Mouse (Mus musculus) heart, adult 2 months (tissue): ENCODE results near the gene Spns2. TPM values are rescaled to one million over a fixed set of nuclear protein-coding genes. Genes with fewer than 3 reads are reported as not detected.

Experiments
- DNase-seq, 2 experiments: peaks; one replicate each; pipeline ENCODE4 v3.0.0; 2021
- H3K27ac ChIP-seq: fragments of 200-600 bp; 2 replicates; pipeline ENCODE4 v1.8.1; 2022
- H3K27me3 ChIP-seq: fragments of 200-500 bp; 2 replicates; pipeline ENCODE4 v1.6.1; 2012; ENCODE audit warnings: mild to moderate bottlenecking, low read length, inconsistent platforms, mixed read lengths; ENCODE audit not compliant: control insufficient read depth, insufficient read depth
- H3K36me3 ChIP-seq: fragments of 200-500 bp; 2 replicates; pipeline ENCODE4 v1.6.1; 2012; ENCODE audit warnings: low read length, inconsistent platforms; ENCODE audit not compliant: control insufficient read depth, insufficient read depth
- H3K4me1 ChIP-seq: fragments of 200-500 bp; 2 replicates; pipeline ENCODE4 v1.6.1; 2011; ENCODE audit warnings: low read length; ENCODE audit not compliant: control insufficient read depth, insufficient read depth
- H3K4me3 ChIP-seq: fragments of 200-600 bp; 2 replicates; pipeline ENCODE4 v1.8.1; 2022
- H3K79me2 ChIP-seq: fragments of 200-500 bp; replicated peaks from 2 replicates; pipeline ENCODE4 v1.6.1; 2012; ENCODE audit warnings: mild to moderate bottlenecking, inconsistent platforms, low read length, moderate library complexity, mixed read lengths; ENCODE audit not compliant: control insufficient read depth, insufficient read depth
- H3K9ac ChIP-seq: fragments of 200-500 bp; 2 replicates; pipeline ENCODE4 v1.6.1; 2012; ENCODE audit warnings: low read depth, mild to moderate bottlenecking, control low read depth, inconsistent platforms, low read length, mixed read lengths
- CTCF ChIP-seq: fragments of 200-600 bp; IDR thresholded peaks from 2 replicates; pipeline ENCODE4 v1.8.1; 2022; ENCODE audit warnings: antibody characterized with exemption, mild to moderate bottlenecking, moderate library complexity
- EP300 ChIP-seq: fragments of 200-500 bp; IDR thresholded peaks from 2 replicates; pipeline ENCODE4 v1.6.1; 2011; ENCODE audit warnings: low read depth, low read length, control low read depth; ENCODE audit not compliant: insufficient read depth
- POLR2A ChIP-seq: fragments of 200-500 bp; IDR thresholded peaks from 2 replicates; pipeline ENCODE4 v1.6.1; 2011; ENCODE audit warnings: mild to moderate bottlenecking, low read depth, low read length, control low read depth; ENCODE audit not compliant: insufficient read depth
- WGBS: fragments of 180-500 bp; shearing (Covaris S2); methylation state at CpG from one replicate; pipeline ENCODE4 v1.1.7; 2018; 5-methylcytosine and 5-hydroxymethylcytosine counted together
- intact Hi-C: fragments of 180-260 bp; cut with DNase I; formaldehyde crosslinking; loops from one replicate; pipeline ENCODE4 v1.15.1; 2025
- polyA plus RNA-seq: library from polyadenylated mRNA; depleted of rRNA; stranded (reverse); fragments of >200 nt; gene quantifications from 2 replicates; pipeline ENCODE4 v1.2.3, GENCODE M21; 2012
- total RNA-seq, 2 experiments: library from RNA; stranded (reverse); gene quantifications; 2 replicates each; pipeline ENCODE4 v1.2.3; 2021

The Spns2 gene
- total and polyA plus RNA-seq, 3 experiments = 6.1 to 13.8 (median 7.9) TPM

DNA sequence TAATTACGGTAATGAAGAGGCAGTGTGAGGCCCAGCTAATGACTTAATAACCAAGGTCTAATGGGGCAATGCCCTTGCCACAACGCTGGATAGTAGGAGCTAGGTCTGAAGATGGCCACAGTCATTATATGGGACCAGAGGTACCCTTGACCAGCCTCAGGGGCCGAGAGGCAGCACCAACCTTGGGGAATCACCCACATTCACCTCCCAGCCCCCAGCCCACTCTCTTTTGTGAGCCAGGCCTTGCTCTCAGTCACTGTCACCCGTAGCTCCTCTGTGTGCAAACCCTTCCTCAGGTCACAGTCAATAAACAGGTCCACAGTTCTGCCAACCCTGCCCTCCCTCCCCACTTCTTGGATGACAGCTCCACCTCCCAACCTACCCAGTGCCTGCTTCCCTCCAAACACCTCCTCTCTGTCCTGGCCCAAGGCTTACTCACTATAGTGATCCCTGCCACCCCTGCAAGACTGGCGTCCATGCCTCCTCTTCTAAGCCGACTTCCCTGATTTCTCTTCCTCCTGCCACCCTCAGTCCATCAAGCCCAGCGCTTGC lies 13.6 kb downstream of the Spns2 start:
- TF ChIP-seq POLR2A (no peak), EP300 (no peak), CTCF (no peak)
- Histone ChIP-seq H3K27me3 (no peaks in the 10 kb centered on the region), H3K4me3 (no peak overlapping the region), H3K27ac (peak overlapping the region; percentile 68), H3K36me3 (peaks cover 2% of the 10 kb centered on the region; the same call in 1 of the 2 replicates), H3K79me2 (no peaks in the 10 kb centered on the region), H3K4me1 (peaks cover 28% of the 10 kb centered on the region), H3K9ac (no peak overlapping the region)
- no peak for DNase-seq
- intact Hi-C loops = no loop called here
- WGBS = 86% methylated on average over 7 of the region's 7 CpGs

DNA sequence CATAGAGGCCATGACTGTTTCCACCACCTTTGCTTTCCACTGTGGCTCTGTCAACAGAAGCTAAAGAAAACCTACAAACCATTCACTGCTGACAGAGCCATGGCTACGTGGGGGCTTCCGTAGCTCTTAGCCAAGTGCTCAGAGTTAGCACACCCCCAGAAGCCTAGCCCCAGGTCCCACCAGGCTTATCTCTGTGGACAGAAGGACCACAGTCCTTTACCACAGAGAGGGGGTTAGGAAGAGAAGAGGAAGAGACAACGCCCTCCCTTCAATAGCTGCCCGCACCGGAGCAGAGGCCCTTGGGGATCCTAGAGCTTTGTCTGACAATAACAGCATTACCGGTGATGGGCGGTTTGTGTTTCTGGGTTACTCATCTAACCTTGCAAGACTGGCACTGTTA lies 14.3 kb downstream of the Spns2 start:
- Histone ChIP-seq H3K4me3 (no peak overlapping the region), H3K9ac (no peak overlapping the region), H3K4me1 (peaks cover 27% of the 10 kb centered on the region)

DNA sequence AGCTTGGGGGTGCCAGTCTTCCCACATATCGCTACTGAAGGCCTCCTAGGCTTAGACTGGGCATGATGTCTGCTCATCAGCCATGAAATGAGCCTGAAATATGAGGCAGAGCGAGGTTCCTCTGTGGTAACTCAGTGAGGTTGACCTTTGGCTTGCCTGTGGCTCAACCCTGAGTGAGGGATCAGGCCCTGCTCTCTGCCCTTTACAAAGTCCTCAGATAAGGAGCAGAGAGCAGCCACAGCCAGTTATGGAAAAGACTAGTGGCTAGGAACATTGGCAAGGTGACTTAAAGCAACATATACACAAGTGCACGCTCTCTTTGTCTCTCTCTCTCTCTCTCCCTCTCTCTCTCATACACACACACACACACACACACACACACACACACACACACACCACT lies 14.8 kb downstream of the Spns2 start:
- Histone ChIP-seq H3K27ac (peak overlapping the region; percentile 68), H3K36me3 (peaks cover 2% of the 10 kb centered on the region; the same call in 1 of the 2 replicates), H3K79me2 (no peaks in the 10 kb centered on the region), H3K4me1 (peaks cover 30% of the 10 kb centered on the region), H3K27me3 (no peaks in the 10 kb centered on the region), H3K9ac (no peak overlapping the region), H3K4me3 (no peak overlapping the region)
- TF ChIP-seq CTCF (no peak), EP300 (no peak), POLR2A (no peak)
- WGBS = 79% methylated on average over 3 of the region's 3 CpGs
- intact Hi-C loops = no loop called here
- no peak for DNase-seq

More for the DNA sequence above, 14.3 kb downstream of the Spns2 start:
- Histone ChIP-seq H3K27me3 (no peaks in the 10 kb centered on the region), H3K27ac (peak overlapping the region; percentile 68), H3K79me2 (no peaks in the 10 kb centered on the region), H3K36me3 (peaks cover 2% of the 10 kb centered on the region; the same call in 1 of the 2 replicates)
- peak in 1 of 2 experiments; percentile 56 for DNase-seq
- TF ChIP-seq EP300 (no peak), CTCF (no peak), POLR2A (no peak)
- 57% methylated on average over 7 of the region's 7 CpGs for WGBS
- intact Hi-C loops = no loop called here

DNA sequence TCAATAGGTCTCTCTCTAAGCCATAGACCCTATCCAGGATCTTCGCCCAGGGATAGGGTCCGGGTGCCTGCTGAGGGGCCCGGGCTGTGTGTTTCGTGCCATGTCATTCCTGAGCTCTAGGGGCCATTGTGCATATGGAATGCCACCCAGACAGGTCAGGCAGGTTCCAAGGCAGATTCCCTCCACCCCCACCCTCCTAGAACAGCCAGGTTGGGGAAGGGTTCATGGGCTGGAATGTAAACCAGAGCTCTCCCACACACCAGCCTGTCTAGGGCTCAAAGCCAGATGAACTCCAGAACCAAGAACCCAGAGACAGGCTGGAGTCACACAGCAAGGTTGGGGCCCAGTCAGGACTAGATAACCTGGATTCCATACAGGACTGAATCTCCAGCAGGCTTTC lies 16.2 kb downstream of the Spns2 start:
- Histone ChIP-seq H3K27me3 (no peaks in the 10 kb centered on the region), H3K4me3 (no peak overlapping the region), H3K36me3 (peaks cover 2% of the 10 kb centered on the region; the same call in 1 of the 2 replicates), H3K27ac (no peak overlapping the region), H3K4me1 (peaks cover 34% of the 10 kb centered on the region), H3K79me2 (no peaks in the 10 kb centered on the region), H3K9ac (no peak overlapping the region)
- TF ChIP-seq EP300 = no peak
- DNase-seq = no peak
- intact Hi-C loops = no loop called here
- 94% methylated on average over 4 of the region's 4 CpGs for WGBS

DNA sequence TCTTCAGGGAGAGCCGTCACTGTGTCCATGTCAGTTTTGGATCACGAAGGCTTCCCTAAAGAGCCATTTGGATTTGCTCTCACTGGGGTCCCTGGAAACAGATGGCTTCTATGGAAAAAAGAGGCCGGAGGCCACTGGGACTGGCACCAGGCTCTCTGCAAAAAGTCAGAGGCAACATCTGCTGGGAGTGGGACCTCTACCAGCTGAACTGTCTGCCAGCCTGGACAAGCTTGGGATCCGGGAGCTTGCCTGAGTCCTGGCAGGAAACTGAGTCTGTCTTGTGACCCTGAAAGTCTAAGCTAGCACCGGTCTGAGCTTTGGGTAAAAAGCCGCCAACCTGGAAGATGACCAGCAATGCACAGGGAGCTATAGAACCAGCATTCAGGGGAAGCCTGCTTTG lies 18.3 kb downstream of the Spns2 start:
- TF ChIP-seq POLR2A (no peak), CTCF (no peak), EP300 (no peak)
- Histone ChIP-seq H3K9ac (no peak overlapping the region), H3K4me3 (no peak overlapping the region), H3K27ac (no peak overlapping the region), H3K36me3 (peaks cover 4% of the 10 kb centered on the region; the same call in 1 of the 2 replicates), H3K79me2 (no peaks in the 10 kb centered on the region), H3K27me3 (no peaks in the 10 kb centered on the region), H3K4me1 (peaks cover 38% of the 10 kb centered on the region)
- no peak for DNase-seq
- WGBS = 82% methylated on average over 6 of the region's 6 CpGs
- intact Hi-C loops = no loop called here

DNA sequence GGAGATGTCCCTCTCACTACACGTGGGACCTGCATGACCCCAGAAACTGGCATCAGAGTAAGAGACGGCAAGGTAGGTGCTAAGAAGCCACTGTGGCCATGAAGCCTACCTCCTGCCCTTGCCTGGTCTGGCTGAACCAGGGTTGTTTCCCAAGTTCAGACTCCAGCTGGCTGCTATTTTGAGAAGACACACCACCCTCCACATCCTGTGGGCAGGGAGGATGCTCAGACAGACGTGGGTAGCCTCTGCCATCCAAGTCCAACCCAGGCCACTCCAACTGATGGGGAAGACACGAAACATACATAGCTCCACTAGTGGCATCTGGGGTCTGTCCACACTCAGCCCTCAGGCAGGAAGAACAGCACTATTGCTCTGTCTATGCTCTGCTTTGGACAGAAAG lies 19.7 kb downstream of the Spns2 start:
- peaks cover 40% of the 10 kb centered on the region for H3K4me1 ChIP-seq
- peaks cover 4% of the 10 kb centered on the region; the same call in 1 of the 2 replicates for H3K36me3 ChIP-seq
- no peaks in the 10 kb centered on the region for H3K27me3 ChIP-seq
- H3K4me3 ChIP-seq = no peak overlapping the region
- no peak overlapping the region for H3K9ac ChIP-seq
- H3K79me2 ChIP-seq = no peaks in the 10 kb centered on the region
- WGBS = 43% methylated on average over 4 of the region's 4 CpGs
- DNase-seq = no peak
- intact Hi-C loops = no loop called here
- no peak for TF ChIP-seq CTCF
- no peak for TF ChIP-seq EP300
- TF ChIP-seq POLR2A = no peak
- peak overlapping the region; percentile 81 for H3K27ac ChIP-seq
